Mouse (Mus musculus): ENCODE measurements around the gene Psenen. TPM values are rescaled to one million over a fixed set of nuclear protein-coding genes. Genes with fewer than 3 reads are reported as not detected.

The Psenen gene
- total and polyA plus RNA-seq, 3 experiments: 123 to 190 (median 185) TPM

GRCm38 (mm10) chr7:30515003-30515760 is 48.2 kb downstream of the Psenen start:
- DNase-seq: no peak

Small RNA genes lying within 50 kb of the gene (microRNA-seq; reads per million reads assigned to microRNA genes)
- 0.44 to 1.7 reads per million in 2 experiments for gene Gm38670
- 0.41 to 0.66 reads per million in 2 experiments for gene Mir3569

Other genes starting within 250 kb of the Psenen start
Only the 30 nearest of the 33 such genes appear.
- gene Lrfn3, start 200.9 kb downstream of the Psenen start, total RNA-seq (2021): 10 to 100 TPM in 1 of 2 experiments, 1 to 10 TPM in 1; 8.2 to 11.9 TPM
- 32.9 and 37.6 TPM in 2 replicates for gene Lrfn3, start 200.9 kb downstream of the Psenen start, polyA plus RNA-seq (2012; rRNA removed)
- gene Tyrobp, start 149.9 kb downstream of the Psenen start, total RNA-seq (2021): 10 to 100 TPM; 34.7 to 41.9 TPM
- gene Tyrobp, start 149.9 kb downstream of the Psenen start, polyA plus RNA-seq (2012; rRNA removed): 73.3 and 87.9 TPM in 2 replicates
- 1 to 10 TPM; 1.2 to 2.0 TPM for gene Hcst, start 143.8 kb downstream of the Psenen start, total RNA-seq (2021)
- gene Hcst, start 143.8 kb downstream of the Psenen start, polyA plus RNA-seq (2012; rRNA removed): 6.3 and 7.9 TPM in 2 replicates
- gene Nfkbid, start 141.9 kb downstream of the Psenen start, total RNA-seq (2021): 1 to 10 TPM; 1.1 to 1.3 TPM
- gene Nfkbid, start 141.9 kb downstream of the Psenen start, polyA plus RNA-seq (2012; rRNA removed): 3.7 and 4.1 TPM in 2 replicates
- gene Aplp1, start 118.1 kb downstream of the Psenen start, total RNA-seq (2021): 10 to 100 TPM; 22.7 to 43.2 TPM
- 37.7 and 54.1 TPM in 2 replicates for gene Aplp1, start 118.1 kb downstream of the Psenen start, polyA plus RNA-seq (2012; rRNA removed)
- gene Kirrel2, start 105.9 kb downstream of the Psenen start, total RNA-seq (2021): not detected
- gene Kirrel2, start 105.9 kb downstream of the Psenen start, polyA plus RNA-seq (2012; rRNA removed): not detected in 2 replicates
- not detected for gene Nphs1, start 105.3 kb downstream of the Psenen start, total RNA-seq (2021)
- not detected in 2 replicates for gene Nphs1, start 105.3 kb downstream of the Psenen start, polyA plus RNA-seq (2012; rRNA removed)
- under 1 TPM in 1 of 2 experiments, not detected in 1; 0.86 TPM for gene Prodh2, start 70.0 kb downstream of the Psenen start, total RNA-seq (2021)
- gene Prodh2, start 70.0 kb downstream of the Psenen start, polyA plus RNA-seq (2012; rRNA removed): 0.10 TPM in 1 of 2 replicates, not detected in the other
- gene Arhgap33, start 28.6 kb downstream of the Psenen start, total RNA-seq (2021): 1 to 10 TPM; 2.2 to 3.1 TPM
- gene Arhgap33, start 28.6 kb downstream of the Psenen start, polyA plus RNA-seq (2012; rRNA removed): 20.3 and 23.2 TPM in 2 replicates
- 10 to 100 TPM; 22.4 to 38.7 TPM for gene Hspb6, start 11.4 kb downstream of the Psenen start, total RNA-seq (2021)
- 96.2 and 110 TPM in 2 replicates for gene Hspb6, start 11.4 kb downstream of the Psenen start, polyA plus RNA-seq (2012; rRNA removed)
- 1 to 10 TPM; 6.8 to 7.0 TPM for gene Proser3, start 11.3 kb downstream of the Psenen start, total RNA-seq (2021)
- gene Proser3, start 11.3 kb downstream of the Psenen start, polyA plus RNA-seq (2012; rRNA removed): 10.4 and 10.8 TPM in 2 replicates
- 10 to 100 TPM; 43.7 to 71.4 TPM for gene Lin37, start 3.8 kb downstream of the Psenen start, total RNA-seq (2021)
- 47.5 and 53.5 TPM in 2 replicates for gene Lin37, start 3.8 kb downstream of the Psenen start, polyA plus RNA-seq (2012; rRNA removed)
- 10 to 100 TPM; 73.3 to 92.5 TPM for gene U2af1l4, start 326 bp downstream of the Psenen start, total RNA-seq (2021)
- 80.1 and 92.3 TPM in 2 replicates for gene U2af1l4, start 326 bp downstream of the Psenen start, polyA plus RNA-seq (2012; rRNA removed)
- gene Gm49396, start 283 bp downstream of the Psenen start, total RNA-seq (2021): 1 to 10 TPM; 3.6 to 4.8 TPM
- gene Gm49396, start 283 bp downstream of the Psenen start, polyA plus RNA-seq (2012; rRNA removed): 0.93 and 1.7 TPM in 2 replicates
- gene Igflr1, start 1.8 kb upstream of the Psenen start, total RNA-seq (2021): 1 to 10 TPM; 3.0 to 3.8 TPM
- gene Igflr1, start 1.8 kb upstream of the Psenen start, polyA plus RNA-seq (2012; rRNA removed): 6.9 and 10.1 TPM in 2 replicates
- gene Kmt2b, start 25.1 kb upstream of the Psenen start, total RNA-seq (2021): 10 to 100 TPM; 28.5 to 41.4 TPM
- 50.2 and 50.4 TPM in 2 replicates for gene Kmt2b, start 25.1 kb upstream of the Psenen start, polyA plus RNA-seq (2012; rRNA removed)
- under 1 TPM in 1 of 2 experiments, not detected in 1; 0.46 TPM for gene Zbtb32, start 35.3 kb upstream of the Psenen start, total RNA-seq (2021)
- 0.44 and 0.45 TPM in 2 replicates for gene Zbtb32, start 35.3 kb upstream of the Psenen start, polyA plus RNA-seq (2012; rRNA removed)
- gene Upk1a, start 49.2 kb upstream of the Psenen start, total RNA-seq (2021): under 1 TPM in 1 of 2 experiments, not detected in 1; 0.21 TPM
- 1.3 and 1.5 TPM in 2 replicates for gene Upk1a, start 49.2 kb upstream of the Psenen start, polyA plus RNA-seq (2012; rRNA removed)
- 1,000 to 10,000 TPM; 1,292 to 2,642 TPM for gene Cox6b1, start 62.5 kb upstream of the Psenen start, total RNA-seq (2021)
- gene Cox6b1, start 62.5 kb upstream of the Psenen start, polyA plus RNA-seq (2012; rRNA removed): 223 and 275 TPM in 2 replicates
- gene Etv2, start 72.2 kb upstream of the Psenen start, total RNA-seq (2021): not detected
- not detected in 2 replicates for gene Etv2, start 72.2 kb upstream of the Psenen start, polyA plus RNA-seq (2012; rRNA removed)
- 10 to 100 TPM; 78.0 to 81.9 TPM for gene Rbm42, start 86.7 kb upstream of the Psenen start, total RNA-seq (2021)
- 125 and 139 TPM in 2 replicates for gene Rbm42, start 86.7 kb upstream of the Psenen start, polyA plus RNA-seq (2012; rRNA removed)
- gene Haus5, start 101.4 kb upstream of the Psenen start, total RNA-seq (2021): 10 to 100 TPM in 1 of 2 experiments, 1 to 10 TPM in 1; 6.2 to 10.7 TPM
- gene Haus5, start 101.4 kb upstream of the Psenen start, polyA plus RNA-seq (2012; rRNA removed): 6.3 and 6.9 TPM in 2 replicates
- not detected for gene Pmis2, start 108.0 kb upstream of the Psenen start, total RNA-seq (2021)
- not detected in 2 replicates for gene Pmis2, start 108.0 kb upstream of the Psenen start, polyA plus RNA-seq (2012; rRNA removed)
- 1 to 10 TPM; 3.5 to 5.7 TPM for gene 2200002J24Rik, start 135.3 kb upstream of the Psenen start, total RNA-seq (2021)
- 12.5 and 12.7 TPM in 2 replicates for gene 2200002J24Rik, start 135.3 kb upstream of the Psenen start, polyA plus RNA-seq (2012; rRNA removed)
- gene Atp4a, start 148.6 kb upstream of the Psenen start, total RNA-seq (2021): 1 to 10 TPM; 2.0 to 3.0 TPM
- 3.3 and 3.9 TPM in 2 replicates for gene Atp4a, start 148.6 kb upstream of the Psenen start, polyA plus RNA-seq (2012; rRNA removed)
- gene Tmem147, start 165.9 kb upstream of the Psenen start, total RNA-seq (2021): 100 to 1,000 TPM; 193 to 234 TPM
- 333 and 341 TPM in 2 replicates for gene Tmem147, start 165.9 kb upstream of the Psenen start, polyA plus RNA-seq (2012; rRNA removed)
- gene Gapdhs, start 180.1 kb upstream of the Psenen start, total RNA-seq (2021): not detected
- not detected in 2 replicates for gene Gapdhs, start 180.1 kb upstream of the Psenen start, polyA plus RNA-seq (2012; rRNA removed)
- gene Sbsn, start 187.8 kb upstream of the Psenen start, total RNA-seq (2021): 100 to 1,000 TPM; 269 to 540 TPM
- 71.3 and 81.0 TPM in 2 replicates for gene Sbsn, start 187.8 kb upstream of the Psenen start, polyA plus RNA-seq (2012; rRNA removed)
- gene Dmkn, start 200.1 kb upstream of the Psenen start, total RNA-seq (2021): 1 to 10 TPM; 3.9 to 5.9 TPM
- 3.5 and 7.6 TPM in 2 replicates for gene Dmkn, start 200.1 kb upstream of the Psenen start, polyA plus RNA-seq (2012; rRNA removed)
- not detected for gene Krtdap, start 224.3 kb upstream of the Psenen start, total RNA-seq (2021)
- not detected in 2 replicates for gene Krtdap, start 224.3 kb upstream of the Psenen start, polyA plus RNA-seq (2012; rRNA removed)